ENCODE assay signal across 14 mouse cellular contexts in genomic region chr12:39073289-39074022, GRCm38 (mm10).
A peak's percentile ranks its signal among the peaks of the same experiment; 100 is the strongest.
DNase-seq lines count a peak whose midpoint lies in the region; ATAC-seq lines count a peak whose summit lies in the region.
"Had no signal": no experiment of that assay in that cellular context is flagged by ENCODE, and none has a peak within 500 bp of the region (broad histone marks: within the 10 kb centered on the region; RNA-seq: fewer than 3 reads in every experiment).

No protein-coding gene starts in this region.

- H3K4me1 ChIP-seq in limb, embryonic 11.5 days (ENCODE audit: control insufficient read depth, insufficient read depth, low read length), result no peaks in the 10 kb centered on the region
- H3K4me1 ChIP-seq in limb, embryonic 10.5 days, result peaks cover 11% of the 10 kb centered on the region
- H3K4me1 ChIP-seq in limb, embryonic 13.5 days, result peaks cover 14% of the 10 kb centered on the region

- ATAC-seq in limb, embryonic 11.5 days (ENCODE audit: insufficient number of reproducible peaks, low FRiP score, low TSS enrichment, low read depth), result no peak
- peak; percentile 59; the same call in 1 of the 2 replicates for ATAC-seq in limb, embryonic 13.5 days (ENCODE audit: low FRiP score, low read depth)
- ATAC-seq: inflammation-experienced regulatory T-cells, adult 6 months had no signal

- H3K9me3 ChIP-seq in limb, embryonic 11.5 days (ENCODE audit: control insufficient read depth, low read length), result no peaks in the 10 kb centered on the region
- H3K9me3 ChIP-seq in limb, embryonic 10.5 days (replicated peaks), result no peaks in the 10 kb centered on the region
- no peaks in the 10 kb centered on the region for H3K9me3 ChIP-seq in limb, embryonic 13.5 days
- H3K9me3 ChIP-seq: heart, embryonic 13.5 days had no signal

- WGBS in limb, embryonic 11.5 days, result 37% methylated on average over 15 of the region's 15 CpGs
- WGBS in limb, embryonic 10.5 days, result 62% methylated on average over 15 of the region's 15 CpGs
- WGBS in limb, embryonic 13.5 days, result 32% methylated on average over 15 of the region's 15 CpGs

- H3K27ac ChIP-seq in limb, embryonic 11.5 days (replicated peaks; ENCODE audit: low read depth, low read length), result no peak overlapping the region
- H3K27ac ChIP-seq in limb, embryonic 10.5 days, result no peak overlapping the region
- no peak overlapping the region for H3K27ac ChIP-seq in limb, embryonic 13.5 days
- H3K27ac ChIP-seq: heart, embryonic 13.5 days had no signal

- DNase-seq in limb, embryonic 11.5 days (ENCODE audit: low spot score), result peak; percentile 27
- no peak for DNase-seq in limb, embryonic 10.5 days (ENCODE audit: low spot score)
- DNase-seq in cerebellum, adult 18-20 months, result peak; percentile 77 to 83
- peak; percentile 6 to 19 for DNase-seq in cerebellum, postnatal 14 days
- DNase-seq in kidney, postnatal 36 days, result no peak
- DNase-seq in urinary bladder, postnatal 25 days (ENCODE audit: low spot score), result no peak
- DNase-seq: adrenal gland, postnatal 14 days; gastrocnemius, postnatal 25 days; kidney, postnatal 4 days; thymus, postnatal 36 days had no signal

- no peak overlapping the region for H3K9ac ChIP-seq in limb, embryonic 11.5 days (ENCODE audit: low read length)
- no peak overlapping the region for H3K9ac ChIP-seq in limb, embryonic 13.5 days
- H3K9ac ChIP-seq: heart, embryonic 13.5 days had no signal

- H3K27me3 ChIP-seq in limb, embryonic 11.5 days (ENCODE audit: control insufficient read depth, insufficient read depth, low read length), result no peaks in the 10 kb centered on the region
- H3K27me3 ChIP-seq in limb, embryonic 10.5 days (ENCODE audit: low read depth, poor library complexity, severe bottlenecking), result no peaks in the 10 kb centered on the region
- no peaks in the 10 kb centered on the region for H3K27me3 ChIP-seq in limb, embryonic 13.5 days
- H3K27me3 ChIP-seq: heart, embryonic 13.5 days had no signal

- no peak overlapping the region for H3K4me2 ChIP-seq in limb, embryonic 11.5 days (ENCODE audit: low read depth, severe bottlenecking)
- 0 out of 2 replicates have a peak overlapping the region, but pooled peaks have one; percentile 12 for H3K4me2 ChIP-seq in limb, embryonic 13.5 days (replicated peaks)
- H3K4me2 ChIP-seq: heart, embryonic 13.5 days had no signal

- no peaks in the 10 kb centered on the region for H3K36me3 ChIP-seq in limb, embryonic 11.5 days (ENCODE audit: control insufficient read depth, insufficient read depth, low read length)
- no peaks in the 10 kb centered on the region for H3K36me3 ChIP-seq in limb, embryonic 10.5 days
- H3K36me3 ChIP-seq in limb, embryonic 13.5 days, result no peaks in the 10 kb centered on the region
- H3K36me3 ChIP-seq: heart, embryonic 13.5 days had no signal

- no peak overlapping the region for H3K4me3 ChIP-seq in limb, embryonic 11.5 days (ENCODE audit: low read depth, low read length)
- no peak overlapping the region for H3K4me3 ChIP-seq in limb, embryonic 10.5 days
- H3K4me3 ChIP-seq in limb, embryonic 13.5 days, result no peak overlapping the region
- H3K4me3 ChIP-seq: erythroblast, embryonic 14.5 days; heart, embryonic 13.5 days had no signal

Comparison
In these comparisons a context has a peak if more than half of its experiments do, and no peak if none do; other contexts are left out.
1. DNase-seq: peak in limb, embryonic 11.5 days (single experiment), cerebellum, adult 18-20 months (2 of 2) and cerebellum, postnatal 14 days (2 of 2); none in limb, embryonic 10.5 days (single experiment), kidney, postnatal 36 days (0 of 2) and urinary bladder, postnatal 25 days (single experiment).